Comparison of ENCODE assay signal across 28 mouse cellular contexts in the genomic region with DNA sequence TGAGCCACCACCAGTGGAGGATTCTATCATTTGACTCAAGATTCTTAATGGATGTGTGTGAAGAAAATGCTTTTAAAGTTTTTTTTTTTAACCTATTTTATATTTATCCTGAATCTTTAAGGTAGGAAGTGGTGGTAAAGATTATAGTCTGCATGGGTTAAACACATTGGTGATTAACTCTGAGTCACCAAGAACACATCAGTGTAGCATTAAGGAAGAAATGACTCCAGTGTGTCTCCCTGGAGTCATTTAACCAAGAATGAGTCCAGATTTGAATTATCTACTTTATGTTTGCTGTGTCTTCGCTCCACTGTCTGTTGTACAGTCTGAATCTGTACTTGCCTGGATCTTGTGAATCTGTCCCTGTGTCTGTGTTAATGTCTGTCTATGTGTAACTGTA.
"Had no signal": no experiment of that assay in that cellular context is flagged by ENCODE, and none has a peak within 500 bp of the region (broad histone marks: within the 10 kb centered on the region; RNA-seq: fewer than 3 reads in every experiment).

No protein-coding gene starts in this region.

- H3K9ac ChIP-seq: heart, embryonic 12.5 days; hindbrain, embryonic 12.5 days; hindbrain, embryonic 14.5 days; kidney, embryonic 15.5 days; limb, embryonic 12.5 days; liver, embryonic 13.5 days; liver, embryonic 15.5 days had no signal

- H3K4me2 ChIP-seq: heart, embryonic 12.5 days; hindbrain, embryonic 12.5 days; hindbrain, embryonic 14.5 days; kidney, embryonic 15.5 days; limb, embryonic 12.5 days; liver, embryonic 11.5 days; liver, embryonic 13.5 days; liver, embryonic 15.5 days had no signal

- DNase-seq: gastrocnemius, adult 2 months; gastrocnemius, postnatal 10 days; gastrocnemius, postnatal 25 days; heart, adult 18-20 months; heart, postnatal 10 days; heart, postnatal 4 days; kidney, adult 11 months; kidney, adult 2 months; kidney, adult 9 months; kidney, postnatal 14 days; kidney, postnatal 36 days; layer of hippocampus, adult 9-11 months; layer of hippocampus, postnatal 36 days; liver; liver, embryonic 13.5 days had no signal

- H3K27me3 ChIP-seq: heart, embryonic 12.5 days; hindbrain, embryonic 12.5 days; kidney, embryonic 15.5 days; limb, embryonic 12.5 days; liver, embryonic 13.5 days; liver, embryonic 15.5 days had no signal

- H3K27ac ChIP-seq: gastrocnemius, adult 2 months; heart, embryonic 10.5 days; hindbrain, embryonic 10.5 days; hindbrain, embryonic 12.5 days; hindbrain, embryonic 14.5 days; kidney, embryonic 15.5 days; kidney, postnatal 0 days; limb, embryonic 10.5 days; limb, embryonic 12.5 days; liver, embryonic 13.5 days; liver, embryonic 15.5 days had no signal

- H3K9me3 ChIP-seq: heart, embryonic 10.5 days; hindbrain, embryonic 10.5 days; hindbrain, embryonic 12.5 days; kidney, embryonic 15.5 days; limb, embryonic 10.5 days; liver, embryonic 13.5 days; liver, embryonic 15.5 days had no signal

- ATAC-seq: hindbrain, embryonic 16.5 days; intestine, embryonic 16.5 days had no signal

- H3K36me3 ChIP-seq: heart, embryonic 10.5 days; heart, embryonic 12.5 days; hindbrain, embryonic 10.5 days; hindbrain, embryonic 12.5 days; kidney, embryonic 15.5 days; limb, embryonic 10.5 days; limb, embryonic 12.5 days; liver, embryonic 13.5 days; liver, embryonic 15.5 days had no signal

- H3K4me3 ChIP-seq: gastrocnemius, adult 2 months; heart, embryonic 10.5 days; heart, embryonic 12.5 days; hindbrain, embryonic 10.5 days; hindbrain, embryonic 12.5 days; kidney, embryonic 15.5 days; limb, embryonic 10.5 days; limb, embryonic 12.5 days; liver, embryonic 13.5 days; liver, embryonic 15.5 days had no signal
